Mouse (Mus musculus): ENCODE data around the gene Naip6.

- TF ChIP-seq CTCF (IDR thresholded peaks at IDR 0.05; ENCODE audit: extremely low read depth, insufficient read length, insufficient replicate concordance, low read depth, low read length) (no peak), POLR2A (IDR thresholded peaks at IDR 0.05; ENCODE audit: low read depth, low read length) (no peak)
Observed at GRCm38 (mm10) chr13:100341822-100342221, 24.3 kb upstream of the Naip6 start.

Measured in small intestine, adult 2 months (tissue).